Mouse (Mus musculus) ES-Bruce4 (cell line): Measurements from ENCODE around the gene Cacna1d. TPM values are rescaled to one million over a fixed set of nuclear protein-coding genes. Genes with fewer than 3 reads are reported as not detected.

ENCODE experiments used
- H3K27ac ChIP-seq: 2 replicates; pipeline ENCODE4 v1.5.1; 2012; ENCODE audit warnings: low read length, inconsistent platforms; ENCODE audit not compliant: insufficient read depth
- H3K27me3 ChIP-seq: 2 replicates; pipeline ENCODE4 v1.6.1; 2012; ENCODE audit warnings: mild to moderate bottlenecking, low read length, inconsistent platforms; ENCODE audit not compliant: control insufficient read depth, poor library complexity, insufficient read depth, severe bottlenecking
- H3K36me3 ChIP-seq: 2 replicates; pipeline ENCODE4 v1.6.1; 2012; ENCODE audit warnings: inconsistent platforms, mild to moderate bottlenecking, low read length, moderate library complexity; ENCODE audit not compliant: control insufficient read depth, poor library complexity, insufficient read depth, severe bottlenecking
- H3K4me1 ChIP-seq: one replicate; pipeline ENCODE4 v1.8.1; 2011; ENCODE audit warnings: low read length; ENCODE audit not compliant: control insufficient read depth, insufficient read depth
- H3K4me3 ChIP-seq: 2 replicates; pipeline ENCODE4 v1.5.1; 2011; ENCODE audit warnings: low read depth, mild to moderate bottlenecking, low read length
- H3K9ac ChIP-seq: 2 replicates; pipeline ENCODE4 v1.6.1; 2012; ENCODE audit warnings: low read depth, mild to moderate bottlenecking, inconsistent platforms; ENCODE audit not compliant: poor library complexity, severe bottlenecking
- H3K9me3 ChIP-seq: replicated peaks from 2 replicates; pipeline ENCODE4 v1.6.1; 2012; ENCODE audit warnings: mild to moderate bottlenecking, low read length, inconsistent platforms; ENCODE audit not compliant: control insufficient read depth, poor library complexity, insufficient read depth, severe bottlenecking
- CTCF ChIP-seq: IDR thresholded peaks from one replicate; pipeline ENCODE4 v1.8.1; 2011; ENCODE audit warnings: low read depth, low read length
- EP300 ChIP-seq: IDR thresholded peaks from 2 replicates; pipeline ENCODE4 v1.6.1; 2011; ENCODE audit warnings: low read depth, low read length; ENCODE audit not compliant: insufficient read depth
- POLR2A ChIP-seq: IDR thresholded peaks from one replicate; pipeline ENCODE4 v1.8.1; 2011; ENCODE audit warnings: low read length; ENCODE audit not compliant: insufficient read depth
- polyA plus RNA-seq: library from polyadenylated mRNA; stranded (reverse); fragments of >200 nt; gene quantifications from 2 replicates; pipeline ENCODE4 v1.2.4, GENCODE M21; 2011; ENCODE audit warnings: low read depth; ENCODE audit not compliant: missing spikeins, insufficient read depth, insufficient read length

Cacna1d gene
- polyA plus RNA-seq, 1 experiment = 0.24 TPM

DNA sequence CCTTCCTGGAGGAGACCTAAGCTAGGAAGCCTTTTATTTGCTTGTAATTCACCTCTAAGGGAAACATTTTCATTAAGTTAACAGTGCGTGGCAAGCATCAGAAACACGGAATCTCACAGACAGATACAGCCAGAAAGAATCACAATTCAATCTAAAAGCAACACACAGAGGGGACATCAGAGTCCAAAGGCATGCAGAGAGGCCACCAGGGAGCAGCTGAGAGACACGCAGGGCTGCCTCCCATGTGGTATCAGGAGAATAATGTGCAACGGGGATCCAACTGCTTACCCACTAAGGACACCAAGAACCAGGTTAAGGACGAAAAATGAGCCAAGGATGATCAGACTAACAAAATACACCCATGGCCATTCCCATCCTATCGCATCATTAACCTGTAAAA, 320.2 kb downstream of the Cacna1d start:
- no peak overlapping the region for H3K27ac ChIP-seq
- TF ChIP-seq EP300 = no peak
- no peak for TF ChIP-seq POLR2A
- TF ChIP-seq CTCF = no peak

GRCm38 (mm10) chr14:30169455-30169854, 321.8 kb downstream of the Cacna1d start:
- H3K9me3 ChIP-seq = no peaks in the 10 kb centered on the region
- H3K36me3 ChIP-seq = no peaks in the 10 kb centered on the region
- H3K4me3 ChIP-seq = no peak overlapping the region
- H3K27ac ChIP-seq = no peak overlapping the region
- TF ChIP-seq POLR2A (no peak), CTCF (no peak), EP300 (no peak)
- no peaks in the 10 kb centered on the region for H3K27me3 ChIP-seq
- H3K4me1 ChIP-seq = no peaks in the 10 kb centered on the region
- H3K9ac ChIP-seq = no peak overlapping the region

More for the DNA sequence above, 320.2 kb downstream of the Cacna1d start:
- Histone ChIP-seq H3K36me3 (no peaks in the 10 kb centered on the region), H3K9ac (no peak overlapping the region), H3K27me3 (no peaks in the 10 kb centered on the region), H3K4me3 (no peak overlapping the region), H3K9me3 (no peaks in the 10 kb centered on the region), H3K4me1 (no peaks in the 10 kb centered on the region)

DNA sequence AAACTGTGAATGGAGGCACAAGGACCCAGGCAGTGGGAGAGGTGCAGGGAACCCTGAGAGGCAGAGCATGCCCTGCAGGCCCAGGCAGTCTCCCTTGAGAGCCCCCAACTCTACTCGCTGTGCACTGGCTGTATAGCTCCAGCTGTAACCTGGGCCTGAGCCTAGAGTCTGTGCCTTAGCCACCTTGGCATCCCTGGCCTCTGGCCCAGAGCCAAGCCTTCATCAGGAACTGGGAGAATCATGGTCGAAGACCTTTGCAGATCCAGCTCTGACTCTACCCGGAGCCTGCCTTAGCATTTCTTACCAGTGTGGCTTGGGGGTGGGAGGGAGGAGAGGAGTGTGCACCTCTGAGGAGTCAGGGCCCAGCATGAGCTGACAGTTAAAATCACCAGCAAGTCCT, 322.4 kb downstream of the Cacna1d start:
- Histone ChIP-seq H3K9me3 (no peaks in the 10 kb centered on the region), H3K27ac (no peak overlapping the region), H3K9ac (no peak overlapping the region), H3K27me3 (no peaks in the 10 kb centered on the region), H3K4me1 (no peaks in the 10 kb centered on the region), H3K4me3 (no peak overlapping the region), H3K36me3 (no peaks in the 10 kb centered on the region)
- TF ChIP-seq POLR2A (no peak), CTCF (no peak), EP300 (no peak)

DNA sequence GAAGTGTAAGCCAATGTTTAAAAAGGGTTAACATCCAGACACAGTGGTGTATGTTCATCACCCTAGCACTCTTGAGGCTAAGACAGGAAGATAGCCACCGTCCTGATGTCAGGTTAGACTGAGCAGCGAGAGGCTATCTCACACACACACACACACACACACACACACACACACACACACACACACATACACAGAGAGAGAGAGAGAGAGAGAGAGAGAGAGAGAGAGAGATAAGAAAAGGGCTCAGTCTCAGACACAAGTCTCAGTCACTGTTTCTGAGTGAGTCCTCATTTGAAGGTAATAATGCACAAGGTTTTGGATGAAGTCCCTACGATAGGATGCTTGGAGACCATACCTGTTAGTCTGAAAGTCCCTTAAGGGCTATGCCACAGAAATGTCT, 322.9 kb downstream of the Cacna1d start:
- H3K36me3 ChIP-seq = no peaks in the 10 kb centered on the region
- no peak overlapping the region for H3K9ac ChIP-seq
- no peaks in the 10 kb centered on the region for H3K9me3 ChIP-seq
- no peak overlapping the region for H3K4me3 ChIP-seq
- TF ChIP-seq EP300 = no peak
- TF ChIP-seq CTCF = no peak
- TF ChIP-seq POLR2A = no peak
- H3K4me1 ChIP-seq = no peaks in the 10 kb centered on the region
- no peak overlapping the region for H3K27ac ChIP-seq
- H3K27me3 ChIP-seq = no peaks in the 10 kb centered on the region

DNA sequence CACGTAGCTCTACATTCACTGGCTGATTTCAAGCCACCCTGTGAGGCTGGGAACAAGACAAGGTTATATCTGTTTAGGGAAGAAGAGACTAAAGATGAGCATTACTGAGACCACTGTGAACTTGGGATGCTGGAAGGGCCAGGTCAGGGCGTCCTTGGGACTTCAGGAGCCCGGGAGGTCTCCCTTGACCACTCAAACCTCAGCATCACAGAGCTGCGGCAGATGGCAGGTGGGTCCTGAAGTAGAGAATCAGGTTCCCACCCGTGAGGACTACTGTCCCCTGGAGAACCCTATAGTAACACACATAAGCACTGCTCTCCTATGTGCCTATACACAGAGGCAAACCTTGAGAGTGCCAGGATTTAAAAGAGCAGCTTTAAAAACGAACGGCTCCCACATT, 323.6 kb downstream of the Cacna1d start:
- Histone ChIP-seq H3K4me1 (no peaks in the 10 kb centered on the region), H3K27ac (no peak overlapping the region), H3K36me3 (no peaks in the 10 kb centered on the region), H3K9me3 (no peaks in the 10 kb centered on the region), H3K27me3 (no peaks in the 10 kb centered on the region), H3K4me3 (no peak overlapping the region), H3K9ac (no peak overlapping the region)
- TF ChIP-seq POLR2A = no peak
- TF ChIP-seq EP300 = no peak
- no peak for TF ChIP-seq CTCF

GRCm38 (mm10) chr14:30166036-30166435, 325.2 kb downstream of the Cacna1d start:
- Histone ChIP-seq H3K36me3 (no peaks in the 10 kb centered on the region), H3K9me3 (no peaks in the 10 kb centered on the region)

More at GRCm38 (mm10) chr14:30166036-30166435, 325.2 kb downstream of the Cacna1d start:
- Histone ChIP-seq H3K27me3 (no peaks in the 10 kb centered on the region), H3K4me3 (no peak overlapping the region), H3K4me1 (no peaks in the 10 kb centered on the region), H3K27ac (no peak overlapping the region), H3K9ac (no peak overlapping the region)
- TF ChIP-seq POLR2A (no peak), CTCF (no peak), EP300 (no peak)
